Mouse (Mus musculus): Measurements from ENCODE around the gene Ccn2. TPM values are rescaled to one million over a fixed set of nuclear protein-coding genes. Genes with fewer than 3 reads are reported as not detected.

Gene Ccn2
- polyA plus RNA-seq, 1 experiment from 2014 or later: 21.8 TPM

DNA sequence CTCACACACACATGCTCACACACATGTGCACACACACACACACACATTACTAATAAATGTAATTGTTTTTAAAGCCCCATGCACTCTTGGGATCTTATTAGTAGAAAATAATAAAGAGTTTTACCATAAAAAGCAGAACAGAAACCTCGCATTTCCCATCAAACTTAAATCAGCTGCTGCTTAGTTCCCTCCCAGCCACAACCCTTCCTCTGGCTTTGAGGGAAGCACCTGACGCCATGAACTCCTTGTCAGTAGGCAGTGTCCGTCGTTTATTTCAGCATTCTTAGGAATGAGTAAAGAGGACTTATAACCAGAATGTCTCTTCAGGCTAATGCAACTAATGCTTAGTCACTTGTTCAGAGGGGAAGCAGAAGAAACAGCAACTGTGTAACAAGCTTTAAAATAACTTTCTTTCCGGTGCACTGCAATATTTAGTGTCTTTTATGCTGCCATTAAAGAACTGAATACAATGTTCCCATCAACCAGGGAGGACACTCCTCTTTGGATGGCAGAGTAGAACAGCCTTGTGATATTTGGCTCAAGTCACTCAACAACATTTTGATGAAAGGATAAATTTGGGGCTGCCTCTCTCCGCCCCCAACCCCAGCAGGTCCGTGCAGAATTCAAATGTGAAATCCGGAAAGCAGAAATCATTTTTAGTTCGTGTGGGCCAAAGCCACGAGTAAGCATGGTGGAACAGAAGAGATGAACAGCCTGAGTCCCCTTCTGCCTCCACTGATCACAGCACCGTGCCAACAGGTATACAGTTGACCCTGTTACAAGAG is 47.7 kb downstream of the Ccn2 start:
- H3K9me3 ChIP-seq (replicated peaks): no peaks in the 10 kb centered on the region
- no peak overlapping the region for H3K27ac ChIP-seq (replicated peaks)
- no peaks in the 10 kb centered on the region for H3K36me3 ChIP-seq
- ATAC-seq (ENCODE audit: insufficient number of reproducible peaks, low FRiP score, low TSS enrichment, low read depth): no peak
- no peak overlapping the region for H3K4me2 ChIP-seq (replicated peaks)
- no peaks in the 10 kb centered on the region for H3K27me3 ChIP-seq
- no peak overlapping the region for H3K9ac ChIP-seq
- no peak overlapping the region for H3K4me3 ChIP-seq (replicated peaks)
- H3K4me1 ChIP-seq: peaks cover 8% of the 10 kb centered on the region; the same call in 1 of the 2 replicates
- 76% methylated on average over 11 of the region's 11 CpGs for WGBS

- H3K27ac ChIP-seq (replicated peaks): no peak overlapping the region
- H3K36me3 ChIP-seq: no peaks in the 10 kb centered on the region
- H3K4me1 ChIP-seq: no peaks in the 10 kb centered on the region
- H3K4me3 ChIP-seq (replicated peaks): no peak overlapping the region
- WGBS: 91% methylated on average over 8 of the region's 8 CpGs
- no peaks in the 10 kb centered on the region for H3K9me3 ChIP-seq (replicated peaks)
- H3K9ac ChIP-seq: no peak overlapping the region
- no peak overlapping the region for H3K4me2 ChIP-seq (replicated peaks)
- H3K27me3 ChIP-seq: no peaks in the 10 kb centered on the region
- ATAC-seq (ENCODE audit: insufficient number of reproducible peaks, low FRiP score, low TSS enrichment, low read depth): no peak
These were observed 49.9 kb downstream of the Ccn2 start for GRCm38 (mm10) chr10:24645169-24645568.

Other genes with a start within 250 kb of the Ccn2 start
- gene Enpp1, start 116.7 kb downstream of the Ccn2 start, polyA plus RNA-seq (2015; fragmentation: Nextera tagmentation; extraction: Ambion mirVana): 7.5 and 7.8 TPM in 2 replicates
- gene Enpp3, start 247.4 kb downstream of the Ccn2 start, polyA plus RNA-seq (2015; fragmentation: Nextera tagmentation; extraction: Ambion mirVana): 6.1 and 6.4 TPM in 2 replicates

Data from embryonic facial prominence, embryonic 15.5 days (tissue).